Mouse (Mus musculus) ES-Bruce4 (cell line): ENCODE measurements at regions not wholly inside any gene's neighbourhood (a gene's known extent, or its start where the extent isn't known, plus 50 kb on each side); places are given as distances from the start of the nearest gene placed in this dataset.

ENCODE experiments used
- H3K27ac ChIP-seq: 2 replicates; pipeline ENCODE4 v1.5.1; 2012; ENCODE audit warnings: low read length, inconsistent platforms; ENCODE audit not compliant: insufficient read depth
- H3K27me3 ChIP-seq: 2 replicates; pipeline ENCODE4 v1.6.1; 2012; ENCODE audit warnings: mild to moderate bottlenecking, low read length, inconsistent platforms; ENCODE audit not compliant: control insufficient read depth, poor library complexity, insufficient read depth, severe bottlenecking
- H3K36me3 ChIP-seq: 2 replicates; pipeline ENCODE4 v1.6.1; 2012; ENCODE audit warnings: inconsistent platforms, mild to moderate bottlenecking, low read length, moderate library complexity; ENCODE audit not compliant: control insufficient read depth, poor library complexity, insufficient read depth, severe bottlenecking
- H3K4me1 ChIP-seq: one replicate; pipeline ENCODE4 v1.8.1; 2011; ENCODE audit warnings: low read length; ENCODE audit not compliant: control insufficient read depth, insufficient read depth
- H3K4me3 ChIP-seq: 2 replicates; pipeline ENCODE4 v1.5.1; 2011; ENCODE audit warnings: low read depth, mild to moderate bottlenecking, low read length
- H3K9ac ChIP-seq: 2 replicates; pipeline ENCODE4 v1.6.1; 2012; ENCODE audit warnings: low read depth, mild to moderate bottlenecking, inconsistent platforms; ENCODE audit not compliant: poor library complexity, severe bottlenecking
- H3K9me3 ChIP-seq: replicated peaks from 2 replicates; pipeline ENCODE4 v1.6.1; 2012; ENCODE audit warnings: mild to moderate bottlenecking, low read length, inconsistent platforms; ENCODE audit not compliant: control insufficient read depth, poor library complexity, insufficient read depth, severe bottlenecking
- CTCF ChIP-seq: IDR thresholded peaks from one replicate; pipeline ENCODE4 v1.8.1; 2011; ENCODE audit warnings: low read depth, low read length
- EP300 ChIP-seq: IDR thresholded peaks from 2 replicates; pipeline ENCODE4 v1.6.1; 2011; ENCODE audit warnings: low read depth, low read length; ENCODE audit not compliant: insufficient read depth
- POLR2A ChIP-seq: IDR thresholded peaks from one replicate; pipeline ENCODE4 v1.8.1; 2011; ENCODE audit warnings: low read length; ENCODE audit not compliant: insufficient read depth

DNA sequence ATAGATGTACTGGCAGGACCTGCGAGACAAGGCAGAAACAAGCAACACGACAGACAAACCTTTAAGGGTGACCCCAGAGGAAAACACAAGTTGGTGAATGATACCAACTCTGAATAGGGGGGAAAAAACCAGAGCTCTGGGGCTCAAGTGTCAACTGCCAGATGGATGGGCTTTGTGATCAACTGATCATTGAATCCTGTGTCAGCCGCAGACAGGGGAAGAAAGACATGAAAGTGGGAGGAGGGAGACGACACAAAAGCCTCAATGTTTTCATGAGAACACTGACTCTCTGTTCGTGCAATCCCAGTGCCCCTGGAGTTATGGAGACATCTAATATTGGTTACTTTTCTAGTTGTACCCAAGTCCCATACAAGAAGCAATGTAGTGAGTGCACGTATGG, 593.8 kb downstream of the Tmem114 start:
- Histone ChIP-seq H3K27ac (no peak overlapping the region), H3K27me3 (no peaks in the 10 kb centered on the region), H3K4me1 (no peaks in the 10 kb centered on the region), H3K4me3 (no peak overlapping the region), H3K9me3 (no peaks in the 10 kb centered on the region), H3K9ac (no peak overlapping the region), H3K36me3 (no peaks in the 10 kb centered on the region)
- TF ChIP-seq EP300: no peak

GRCm38 (mm10) chr16:7829939-7830650, 594.8 kb downstream of the Tmem114 start:
- Histone ChIP-seq H3K36me3 (no peaks in the 10 kb centered on the region), H3K9ac (no peak overlapping the region), H3K4me1 (no peaks in the 10 kb centered on the region), H3K9me3 (no peaks in the 10 kb centered on the region), H3K27me3 (no peaks in the 10 kb centered on the region), H3K4me3 (no peak overlapping the region), H3K27ac (no peak overlapping the region)
- TF ChIP-seq EP300: no peak
- no peak for TF ChIP-seq CTCF
- no peak for TF ChIP-seq POLR2A

GRCm38 (mm10) chr16:7801161-7801560, 623.8 kb downstream of the Tmem114 start:
- Histone ChIP-seq H3K4me1 (peaks cover 1% of the 10 kb centered on the region), H3K4me3 (no peak overlapping the region), H3K36me3 (no peaks in the 10 kb centered on the region), H3K9ac (no peak overlapping the region), H3K9me3 (no peaks in the 10 kb centered on the region), H3K27ac (no peak overlapping the region), H3K27me3 (no peaks in the 10 kb centered on the region)
- TF ChIP-seq CTCF (no peak), EP300 (no peak), POLR2A (no peak)

GRCm38 (mm10) chr16:7797176-7797786, 627.7 kb downstream of the Tmem114 start:
- Histone ChIP-seq H3K27me3 (no peaks in the 10 kb centered on the region), H3K27ac (peak overlapping the region; percentile 33), H3K36me3 (no peaks in the 10 kb centered on the region), H3K4me3 (no peak overlapping the region), H3K9ac (no peak overlapping the region), H3K4me1 (peaks cover 3% of the 10 kb centered on the region), H3K9me3 (no peaks in the 10 kb centered on the region)
- TF ChIP-seq POLR2A: no peak
- TF ChIP-seq EP300: peak; percentile 87
- no peak for TF ChIP-seq CTCF

DNA sequence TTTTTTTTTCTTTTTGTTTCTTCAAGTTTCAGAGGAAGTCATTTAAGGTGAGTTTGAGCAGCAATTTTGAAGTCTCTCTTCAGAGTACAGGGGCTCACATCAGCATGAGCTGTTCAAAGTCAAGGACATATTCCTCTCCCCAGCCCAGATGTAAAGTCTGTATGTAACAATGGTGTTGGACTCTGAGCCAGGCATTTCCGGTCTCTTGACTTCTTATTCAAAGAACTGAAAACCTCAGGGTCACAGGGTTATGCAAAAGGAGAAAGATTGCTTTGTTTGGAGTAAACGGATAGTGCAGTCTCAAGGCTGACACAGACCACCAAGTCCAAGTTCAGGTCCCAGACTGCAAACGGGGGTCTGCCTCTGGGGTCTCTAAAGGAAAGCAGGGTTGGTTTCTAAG, 629.4 kb downstream of the Tmem114 start:
- Histone ChIP-seq H3K4me3 (no peak overlapping the region), H3K36me3 (no peaks in the 10 kb centered on the region), H3K27me3 (no peaks in the 10 kb centered on the region), H3K9ac (no peak overlapping the region), H3K9me3 (no peaks in the 10 kb centered on the region), H3K4me1 (peaks cover 3% of the 10 kb centered on the region), H3K27ac (no peak overlapping the region)
- TF ChIP-seq EP300: no peak
- TF ChIP-seq POLR2A: no peak
- TF ChIP-seq CTCF: no peak

DNA sequence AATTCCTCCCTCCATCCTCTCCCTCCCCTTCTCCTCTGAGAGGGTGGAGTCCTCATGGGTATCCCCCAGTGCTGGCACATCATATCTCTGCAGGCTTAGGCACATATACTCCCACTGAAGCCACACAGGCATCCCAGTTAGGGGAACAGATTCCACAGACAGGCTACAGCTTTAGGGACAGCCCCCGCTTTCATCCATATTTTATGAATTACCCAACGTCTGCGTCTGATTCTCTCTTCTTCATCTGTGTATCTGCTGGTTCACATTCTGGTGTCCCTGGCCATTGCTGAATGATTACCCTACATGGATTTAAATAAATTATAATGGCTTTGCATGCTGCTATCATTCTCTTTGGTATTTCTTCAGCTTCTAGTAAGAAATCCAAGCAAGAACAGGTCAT, 632.4 kb downstream of the Tmem114 start:
- Histone ChIP-seq H3K27ac (no peak overlapping the region), H3K4me1 (peaks cover 3% of the 10 kb centered on the region), H3K4me3 (no peak overlapping the region), H3K9ac (no peak overlapping the region), H3K9me3 (peaks cover 3% of the 10 kb centered on the region; the same call in 1 of the 2 replicates), H3K36me3 (no peaks in the 10 kb centered on the region), H3K27me3 (no peaks in the 10 kb centered on the region)
- TF ChIP-seq POLR2A (no peak), EP300 (no peak), CTCF (no peak)
